Mouse (Mus musculus) gastrocnemius, adult 2 months (tissue): ENCODE results near the gene Trim47. TPM values are rescaled to one million over a fixed set of nuclear protein-coding genes. Genes with fewer than 3 reads are reported as not detected.

Experiments
- DNase-seq: peaks from one replicate; pipeline ENCODE4 v3.0.0; 2022
- H3K27ac ChIP-seq: fragments of 200-600 bp; 2 replicates; pipeline ENCODE4 v1.8.1; 2022; ENCODE audit warnings: mild to moderate bottlenecking
- H3K4me3 ChIP-seq: fragments of 200-600 bp; 2 replicates; pipeline ENCODE4 v1.8.1; 2022; ENCODE audit warnings: mild to moderate bottlenecking, moderate library complexity
- CTCF ChIP-seq: fragments of 200-600 bp; IDR thresholded peaks from 2 replicates; pipeline ENCODE4 v1.8.1; 2022; ENCODE audit warnings: antibody characterized with exemption, mild to moderate bottlenecking, moderate library complexity
- intact Hi-C: fragments of 180-260 bp; cut with DNase I; formaldehyde crosslinking; loops from one replicate; pipeline ENCODE4 v1.15.1; 2025
- total RNA-seq, 2 experiments: library from RNA; stranded (reverse); gene quantifications; 2 replicates each; pipeline ENCODE4 v1.2.3; 2021

Gene Trim47
- total RNA-seq, 2 experiments from 2014 or later, result 6.0 to 12.2 TPM

GRCm38 (mm10) chr11:116058868-116059690 is 67.9 kb downstream of the Trim47 start:
- Histone ChIP-seq H3K27ac (no peak overlapping the region), H3K4me3 (no peak overlapping the region)
- DNase-seq, result no peak
- intact Hi-C loops, result no loop called here
- TF ChIP-seq CTCF, result no peak

DNA sequence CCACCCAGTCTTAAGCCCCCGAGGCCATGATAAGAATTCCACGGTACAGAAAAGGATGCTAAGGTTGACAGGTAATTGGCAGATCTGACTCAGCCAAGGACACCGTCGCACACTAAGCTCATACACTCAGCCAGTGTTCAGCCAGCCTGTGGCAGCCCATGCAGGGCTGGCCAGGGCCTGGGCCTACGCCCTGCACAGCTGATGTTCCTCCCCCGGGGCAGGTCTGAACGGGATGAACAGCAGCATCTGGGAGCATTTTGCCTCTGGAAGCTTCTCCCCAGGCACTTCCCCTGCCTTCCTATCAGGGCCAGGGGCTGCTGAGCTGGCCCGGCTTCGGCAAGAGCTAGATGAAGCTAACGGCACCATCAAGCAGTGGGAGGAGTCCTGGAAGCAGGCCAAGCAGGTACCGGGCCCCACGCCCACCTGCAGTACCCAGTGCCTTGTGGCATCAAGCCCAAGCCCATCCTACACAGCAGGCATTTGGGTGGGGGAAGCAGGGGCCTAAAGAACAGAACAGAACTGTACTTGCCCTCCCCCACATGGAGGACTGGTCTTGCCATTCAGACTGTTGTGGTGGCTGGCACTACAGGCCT is 68.9 kb downstream of the Trim47 start:
- DNase-seq, result no peak
- no peak overlapping the region for H3K4me3 ChIP-seq
- no peak overlapping the region for H3K27ac ChIP-seq
- intact Hi-C loops, result no loop called here
- no peak for TF ChIP-seq CTCF

DNA sequence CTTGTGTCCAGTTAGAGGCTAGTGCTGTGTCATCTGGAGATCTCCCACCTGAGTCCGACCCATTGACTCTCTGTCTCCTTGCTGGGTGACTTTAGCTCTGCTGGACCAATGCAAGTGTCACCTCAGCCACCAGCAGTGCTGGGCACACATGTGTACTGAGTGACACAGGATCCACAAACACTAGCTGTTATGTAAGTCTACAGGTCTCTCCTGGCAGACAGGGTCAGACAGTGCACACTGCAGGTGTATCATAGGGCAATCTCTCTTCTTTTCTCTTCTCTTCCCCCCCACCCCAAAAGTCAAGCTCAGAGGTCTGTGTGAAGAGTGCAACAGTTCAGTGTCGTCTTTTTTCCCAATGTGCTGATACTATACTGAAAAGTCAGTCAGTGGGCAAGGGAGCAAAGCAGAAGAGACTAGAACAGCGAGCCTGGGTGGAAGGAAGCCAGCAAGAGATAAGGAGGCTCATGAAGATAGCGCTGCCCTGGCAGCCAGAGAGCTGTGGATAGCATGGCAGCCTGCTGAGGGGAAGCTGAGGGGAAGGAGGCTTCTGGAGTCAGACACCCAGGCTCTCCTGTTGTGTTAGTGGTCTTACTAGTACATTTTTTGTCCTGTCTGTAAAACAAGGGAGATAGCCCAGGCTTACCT is 69.7 kb downstream of the Trim47 start:
- H3K27ac ChIP-seq, result no peak overlapping the region
- no peak overlapping the region for H3K4me3 ChIP-seq
- no peak for TF ChIP-seq CTCF
- no peak for DNase-seq
- intact Hi-C loops, result no loop called here

DNA sequence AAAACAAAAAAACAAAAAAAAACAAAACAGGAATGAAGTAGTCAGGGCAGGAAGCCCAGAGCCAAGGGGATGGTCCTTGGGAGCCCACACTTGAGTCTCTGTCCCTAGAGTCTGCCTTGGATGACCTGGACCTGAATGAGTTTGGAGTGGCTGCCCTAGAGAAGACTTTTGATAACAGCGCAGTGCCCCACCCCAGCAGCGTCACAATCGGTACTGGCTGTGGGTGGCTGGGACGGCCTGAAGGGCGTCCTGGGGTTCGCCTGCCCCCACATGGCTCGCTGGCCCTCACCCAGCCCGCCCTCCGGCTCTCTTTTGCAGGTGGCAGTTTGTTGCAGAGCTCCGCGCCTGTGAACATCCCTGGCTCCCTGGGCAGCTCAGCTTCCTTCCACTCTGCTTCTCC is 71.1 kb downstream of the Trim47 start:
- Histone ChIP-seq H3K4me3 (no peak overlapping the region), H3K27ac (no peak overlapping the region)
- DNase-seq, result no peak
- intact Hi-C loops, result no loop called here
- TF ChIP-seq CTCF, result no peak

Other genes starting within 250 kb of the Trim47 start
- gene Smim5, start 227.2 kb downstream of the Trim47 start, total RNA-seq, result under 1 TPM; 0.23 to 0.89 TPM
- not detected for gene Smim6, start 215.2 kb downstream of the Trim47 start, total RNA-seq
- gene Sap30bp, start 193.9 kb downstream of the Trim47 start, total RNA-seq, result 10 to 100 TPM; 12.1 to 13.4 TPM
- gene Recql5, start 193.7 kb downstream of the Trim47 start, total RNA-seq, result 1 to 10 TPM; 7.5 to 8.6 TPM
- gene Itgb4, start 152.5 kb downstream of the Trim47 start, total RNA-seq, result 1 to 10 TPM; 4.2 to 4.5 TPM
- 1 to 10 TPM; 3.0 to 3.8 TPM for gene Galk1, start 114.5 kb downstream of the Trim47 start, total RNA-seq
- gene H3f3b, start 99.2 kb downstream of the Trim47 start, total RNA-seq, result 10 to 100 TPM; 55.9 to 58.7 TPM
- 1 to 10 TPM; 7.0 to 7.4 TPM for gene Unk, start 96.9 kb downstream of the Trim47 start, total RNA-seq
- under 1 TPM; 0.13 to 0.50 TPM for gene Unc13d, start 49.2 kb downstream of the Trim47 start, total RNA-seq
- gene Wbp2, start 40.2 kb downstream of the Trim47 start, total RNA-seq, result 10 to 100 TPM; 77.2 to 81.8 TPM
- 1 to 10 TPM; 4.2 to 6.6 TPM for gene Trim65, start 3.9 kb upstream of the Trim47 start, total RNA-seq
- 10 to 100 TPM; 47.5 to 61.5 TPM for gene Mrpl38, start 11.7 kb upstream of the Trim47 start, total RNA-seq
- 10 to 100 TPM; 10.5 to 11.5 TPM for gene Fbf1, start 41.0 kb upstream of the Trim47 start, total RNA-seq
- gene Ten1, start 71.6 kb upstream of the Trim47 start, total RNA-seq, result 10 to 100 TPM; 14.3 to 17.1 TPM
- gene Acox1, start 71.8 kb upstream of the Trim47 start, total RNA-seq, result 100 to 1,000 TPM in 1 of 2 experiments, 10 to 100 TPM in 1; 79.8 to 118 TPM
- under 1 TPM in 1 of 2 experiments, not detected in 1; 0.14 TPM for gene Evpl, start 110.9 kb upstream of the Trim47 start, total RNA-seq
- 10 to 100 TPM; 87.7 to 89.2 TPM for gene Srp68, start 147.0 kb upstream of the Trim47 start, total RNA-seq
- gene Galr2, start 153.7 kb upstream of the Trim47 start, total RNA-seq, result under 1 TPM in 1 of 2 experiments, not detected in 1; 0.33 TPM
- 100 to 1,000 TPM in 1 of 2 experiments, 10 to 100 TPM in 1; 74.1 to 106 TPM for gene Exoc7, start 180.0 kb upstream of the Trim47 start, total RNA-seq
- under 1 TPM in 1 of 2 experiments, not detected in 1; 0.14 TPM for gene Foxj1, start 208.2 kb upstream of the Trim47 start, total RNA-seq